Comparison of ENCODE assay signal across 9 mouse cellular contexts in genomic region chr6:31527897-31528296, GRCm38 (mm10). TPM values are rescaled to one million over a fixed set of nuclear protein-coding genes. Genes with fewer than 3 reads are reported as not detected.
DNase-seq lines count a peak whose midpoint lies in the region; ATAC-seq and TF ChIP-seq lines count a peak whose summit lies in the region.
"Had no signal": no experiment of that assay in that cellular context is flagged by ENCODE, and none has a peak within 500 bp of the region (broad histone marks: within the 10 kb centered on the region; RNA-seq: fewer than 3 reads in every experiment).

No protein-coding gene starts in this region.

- H3K27me3 ChIP-seq in cerebellum, adult 2 months (ENCODE audit: control insufficient read depth, insufficient read depth, low read length): no peaks in the 10 kb centered on the region
- H3K27me3 ChIP-seq in liver, embryonic 12.5 days (replicated peaks): no peaks in the 10 kb centered on the region
- H3K27me3 ChIP-seq in midbrain, postnatal 0 days (ENCODE audit: insufficient read depth, low read length): no peaks in the 10 kb centered on the region

- no peak overlapping the region for H3K4me2 ChIP-seq in liver, embryonic 12.5 days
- no peak overlapping the region for H3K4me2 ChIP-seq in midbrain, postnatal 0 days (ENCODE audit: low read depth, low read length, poor library complexity, severe bottlenecking)

- ATAC-seq in liver, embryonic 12.5 days: no peak
- ATAC-seq in midbrain, postnatal 0 days (ENCODE audit: low FRiP score): no peak

- no peaks in the 10 kb centered on the region for H3K4me1 ChIP-seq in cerebellum, adult 2 months (ENCODE audit: control insufficient read depth, insufficient read depth, low read length)
- peaks cover 25% of the 10 kb centered on the region for H3K4me1 ChIP-seq in liver, embryonic 12.5 days
- H3K4me1 ChIP-seq in midbrain, postnatal 0 days (ENCODE audit: insufficient read depth, low read length): 0 out of 2 replicates have a peak, but pooled peaks cover under 1% of the 10 kb centered on the region

- no peaks in the 10 kb centered on the region for H3K9me3 ChIP-seq in liver, embryonic 12.5 days (replicated peaks)
- H3K9me3 ChIP-seq in midbrain, postnatal 0 days (ENCODE audit: low read length): no peaks in the 10 kb centered on the region

- H3K27ac ChIP-seq in cerebellum, adult 2 months (ENCODE audit: insufficient read depth, low read length): no peak overlapping the region
- no peak overlapping the region for H3K27ac ChIP-seq in liver, embryonic 12.5 days
- H3K27ac ChIP-seq in midbrain, postnatal 0 days (ENCODE audit: low read depth, low read length): no peak overlapping the region

- H3K9ac ChIP-seq in liver, embryonic 12.5 days: no peak overlapping the region
- no peak overlapping the region for H3K9ac ChIP-seq in midbrain, postnatal 0 days (replicated peaks; ENCODE audit: low read length, poor library complexity, severe bottlenecking)

- H3K4me3 ChIP-seq in cerebellum, adult 2 months (replicated peaks; ENCODE audit: insufficient read depth, low read depth, low read length): no peak overlapping the region
- no peak overlapping the region for H3K4me3 ChIP-seq in liver, embryonic 12.5 days
- no peak overlapping the region for H3K4me3 ChIP-seq in midbrain, postnatal 0 days (ENCODE audit: low read depth, low read length)
- H3K4me3 ChIP-seq: myocyte had no signal

- 75% methylated on average over 7 of the region's 7 CpGs for WGBS in cerebellum, adult 2 months
- WGBS in liver, embryonic 12.5 days (ENCODE audit: insufficient replicate concordance): 57% methylated on average over 7 of the region's 7 CpGs
- WGBS in midbrain, postnatal 0 days: 71% methylated on average over 7 of the region's 7 CpGs

- TF ChIP-seq POLR2A in cerebellum, adult 2 months (IDR thresholded peaks at IDR 0.05; ENCODE audit: borderline replicate concordance, insufficient read depth, low read length): no peak

- DNase-seq in cerebellum, adult 2 months: no peak
- DNase-seq in cerebellum, adult 9-11 months: no peak
- peak; percentile 66 for DNase-seq in liver
- DNase-seq in c-Kit-negative CD71-positive TER-119-positive erythroid progenitor cells, embryonic 14.5 days (ENCODE audit: low read depth, low spot score): peak; percentile 56
- DNase-seq in kidney, postnatal 36 days: peak; percentile 44 to 72
- DNase-seq in midbrain, postnatal 0 days (ENCODE audit: low spot score): peak; percentile 73
- DNase-seq in urinary bladder, postnatal 36 days (ENCODE audit: low spot score in 2 of 2): no peak

- H3K36me3 ChIP-seq in liver, embryonic 12.5 days: peaks cover 68% of the 10 kb centered on the region
- 0 out of 2 replicates have a peak, but pooled peaks cover 6% of the 10 kb centered on the region for H3K36me3 ChIP-seq in midbrain, postnatal 0 days (ENCODE audit: insufficient read depth, low read length)

- 0 out of 2 replicates have a peak, but pooled peaks have one; percentile 18 for TF ChIP-seq CTCF in cerebellum, adult 2 months (IDR thresholded peaks at IDR 0.05; ENCODE audit: borderline replicate concordance, insufficient read depth, low read depth, low read length)
- peak; percentile 75 for TF ChIP-seq CTCF in midbrain, postnatal 0 days (IDR thresholded peaks at IDR 0.05)

RNA-seq across cellular contexts. Expression of gene Podxl, which starts 35.9 kb away (rescaled TPM):
- 15.0 and 16.5 TPM in 2 replicates for polyA plus RNA-seq in cerebellum, adult 2 months (2012; rRNA removed)
- 23.0 and 24.5 TPM in 2 replicates for polyA plus RNA-seq in liver, embryonic 12.5 days (2016; fragmentation: Nextera tagmentation; extraction: Ambion mirVana)
- total RNA-seq in midbrain, postnatal 0 days (2014; rRNA removed): 15.1 and 16.3 TPM in 2 replicates
- polyA plus RNA-seq in midbrain, postnatal 0 days (2015; fragmentation: Nextera tagmentation; extraction: Ambion mirVana): 5.7 and 6.0 TPM in 2 replicates

Comparison
In these comparisons a context has a peak if more than half of its experiments do, and no peak if none do; other contexts are left out.
1. DNase-seq: peak in liver (single experiment), c-Kit-negative CD71-positive TER-119-positive erythroid progenitor cells, embryonic 14.5 days (single experiment), kidney, postnatal 36 days (2 of 2) and midbrain, postnatal 0 days (single experiment); none in cerebellum, adult 2 months (0 of 2), cerebellum, adult 9-11 months (single experiment) and urinary bladder, postnatal 36 days (0 of 2).